Mouse (Mus musculus) layer of hippocampus, adult 11-12 months (tissue): ENCODE measurements around the gene Nfkb1.

Source experiments
- DNase-seq: peaks from one replicate; pipeline ENCODE4 v3.0.0; 2022; ENCODE audit warnings: low spot score

The Nfkb1 gene

DNA sequence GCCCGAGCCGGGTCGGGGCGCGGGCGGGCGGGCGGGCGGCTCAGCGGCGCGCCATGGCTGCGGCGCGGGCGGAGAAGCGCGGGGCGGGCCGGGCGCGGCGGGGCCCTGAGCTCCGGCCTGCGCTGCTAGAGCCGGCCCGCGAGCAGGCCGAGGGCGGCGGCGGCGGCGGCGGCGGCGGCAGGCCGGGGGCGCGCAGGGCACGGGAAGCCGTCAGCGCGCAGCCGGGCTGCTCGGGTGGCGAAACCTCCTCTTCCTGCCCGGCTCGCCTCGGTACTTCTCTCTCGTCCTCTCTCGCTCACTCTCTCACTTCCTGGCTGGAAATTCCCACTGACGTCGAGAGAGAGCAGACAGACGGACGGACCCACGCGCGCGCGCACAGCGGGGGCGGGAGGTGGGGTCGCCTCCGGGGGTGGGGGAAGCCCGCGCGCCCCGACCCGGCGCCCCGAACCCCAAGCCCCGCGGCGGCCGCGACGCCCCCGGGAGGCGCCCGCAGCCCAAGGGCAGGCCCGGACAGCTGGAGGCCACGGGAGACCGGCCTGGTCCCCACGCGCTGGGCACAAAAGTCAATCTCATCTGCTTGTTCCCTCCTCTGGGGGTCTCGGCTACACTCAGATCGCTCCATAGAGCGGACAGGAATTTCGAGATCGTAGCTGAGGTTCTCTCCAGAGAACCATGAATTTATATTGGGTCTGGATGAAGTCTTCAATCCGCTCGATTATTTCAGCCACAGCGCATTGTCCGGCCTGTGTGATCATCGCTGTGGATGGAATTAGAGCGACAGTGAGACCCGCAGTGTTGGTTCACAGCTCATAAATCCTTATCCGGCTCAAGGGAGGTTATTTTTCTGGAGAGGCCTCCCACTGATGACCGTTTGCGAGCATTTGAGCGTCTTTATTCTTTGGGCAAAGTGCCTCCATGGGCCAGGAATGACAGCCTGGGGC is at the start of gene Nfkb1:
Gene Nfkb1 (minus strand): TSS at position 357 of the 941 bp plus-strand sequence.
- DNase-seq: peak; percentile 64

DNA sequence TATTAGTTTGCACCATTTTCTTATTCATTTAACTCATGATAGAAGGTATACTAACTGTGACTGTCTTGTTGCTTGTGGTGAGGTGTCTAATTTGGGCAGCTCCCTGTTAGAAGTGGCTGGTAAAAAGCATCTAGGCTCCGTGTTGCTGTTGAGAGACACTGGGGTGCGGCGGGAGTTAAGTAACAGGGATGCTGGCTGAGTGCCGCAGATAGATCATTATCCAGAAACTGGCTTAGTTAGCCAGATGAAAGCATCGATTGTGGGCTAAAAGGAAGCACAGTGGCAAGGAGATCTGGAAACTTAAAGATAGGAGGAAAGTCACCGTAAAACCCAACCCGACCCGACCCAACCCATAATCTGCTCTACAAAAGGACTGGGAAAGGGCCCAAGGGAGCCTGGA is 49.4 kb upstream of the Nfkb1 start:
- DNase-seq: no peak

DNA sequence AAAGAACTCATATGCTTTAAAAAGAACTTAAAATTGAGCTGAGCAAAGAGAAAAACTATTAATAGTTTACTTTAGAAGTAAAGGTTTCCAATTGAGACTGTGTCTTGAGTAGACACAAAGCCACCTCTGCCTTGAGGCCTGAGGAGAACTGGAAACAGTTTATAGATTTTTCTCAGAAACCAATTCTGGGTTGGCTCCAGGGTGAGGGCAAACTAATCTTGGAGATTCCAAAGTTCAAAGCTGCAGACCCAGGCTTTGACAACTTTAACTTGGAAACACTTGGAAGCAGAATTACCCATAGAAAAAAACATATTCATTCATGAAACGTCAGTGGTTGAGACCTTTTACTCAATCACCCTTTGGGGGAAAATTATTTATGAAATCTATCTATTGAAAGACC is 43.4 kb upstream of the Nfkb1 start:
- no peak for DNase-seq

DNA sequence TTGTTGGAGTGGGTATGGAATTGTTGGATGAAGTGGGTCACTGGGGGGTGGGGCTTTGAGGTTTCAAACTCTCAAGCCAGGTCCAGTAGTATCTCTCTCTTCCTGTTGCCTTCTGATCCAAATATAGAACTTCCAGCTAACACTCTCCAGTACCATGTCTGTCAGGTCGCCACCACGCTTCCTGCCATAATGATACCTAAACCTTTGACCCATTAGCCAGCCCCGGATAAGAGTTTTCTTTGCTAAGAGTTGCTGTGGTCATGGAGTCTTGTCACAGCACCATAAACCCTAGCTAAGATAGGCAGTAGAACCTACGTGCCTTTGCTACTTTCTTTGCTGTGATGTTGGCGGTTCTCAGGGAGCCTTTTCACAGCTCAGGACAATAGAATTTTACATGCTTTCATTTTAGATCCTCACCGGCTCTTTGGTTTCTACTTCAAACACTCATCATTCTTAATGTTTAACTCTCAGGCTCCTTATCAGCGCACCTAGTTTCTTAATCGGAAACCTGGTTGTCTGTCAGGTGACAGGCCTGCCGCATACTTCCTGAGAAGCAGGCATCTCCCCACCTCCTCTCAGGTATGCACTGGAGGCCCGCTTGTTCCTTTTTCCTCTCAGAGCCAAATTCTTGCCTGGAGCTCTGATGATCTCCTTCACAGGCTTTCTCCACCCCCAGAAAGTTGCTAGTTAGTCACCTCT is 41.5 kb upstream of the Nfkb1 start:
- no peak for DNase-seq

DNA sequence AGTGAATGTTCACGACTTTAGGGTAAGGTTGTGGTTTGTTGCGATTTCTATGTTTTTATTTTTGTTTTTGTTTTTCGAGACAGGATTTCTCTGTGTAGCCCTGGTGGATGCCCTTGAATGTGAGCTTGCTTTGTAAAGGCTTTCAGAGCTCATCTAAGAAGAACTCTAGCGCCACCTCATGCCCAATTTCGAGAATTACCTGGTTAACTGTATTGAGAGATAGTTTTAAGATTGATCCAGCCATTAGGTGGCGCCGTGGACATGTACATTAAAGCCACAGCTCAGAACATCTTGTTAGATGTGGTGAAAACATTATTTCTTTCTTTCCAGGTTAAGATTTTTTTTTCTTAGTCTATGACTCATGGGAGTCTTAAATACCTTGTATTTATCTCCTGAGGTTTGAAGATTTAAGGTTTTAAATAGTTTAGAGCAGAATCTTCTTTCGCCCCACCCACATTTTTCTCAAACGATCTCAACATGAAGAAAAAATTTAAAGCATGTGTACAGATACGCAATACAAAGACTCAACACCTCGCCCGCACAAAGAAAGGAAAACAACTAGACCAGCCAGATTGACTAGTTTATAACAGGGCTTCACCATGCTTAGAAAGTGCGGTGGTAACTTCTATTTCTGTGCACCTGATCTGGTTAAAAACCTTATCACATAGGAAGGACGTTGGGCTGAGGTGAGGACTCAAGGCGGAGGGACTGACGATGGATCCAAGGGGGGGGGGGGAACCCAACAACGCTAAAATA is 40.1 kb upstream of the Nfkb1 start:
- peak; percentile 99 for DNase-seq

DNA sequence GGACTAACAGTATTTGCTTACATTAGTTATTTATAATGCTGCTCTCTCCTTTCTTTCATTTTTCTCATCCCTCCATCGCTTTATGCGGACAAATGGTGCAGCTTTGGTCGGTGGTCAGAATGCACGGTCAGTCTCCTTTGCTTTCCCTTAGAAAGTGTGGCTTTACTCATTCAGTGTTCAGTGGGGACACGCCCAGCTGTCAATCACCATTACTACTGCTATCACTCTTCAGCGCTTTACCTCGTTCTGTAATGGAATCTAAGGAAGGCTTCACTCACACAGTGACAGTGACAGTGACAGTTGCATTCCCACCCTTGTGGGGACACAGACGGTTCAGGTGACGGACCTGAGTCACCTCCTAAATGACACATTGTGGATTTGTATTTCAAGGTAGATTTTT is 39.4 kb upstream of the Nfkb1 start:
- DNase-seq: no peak

DNA sequence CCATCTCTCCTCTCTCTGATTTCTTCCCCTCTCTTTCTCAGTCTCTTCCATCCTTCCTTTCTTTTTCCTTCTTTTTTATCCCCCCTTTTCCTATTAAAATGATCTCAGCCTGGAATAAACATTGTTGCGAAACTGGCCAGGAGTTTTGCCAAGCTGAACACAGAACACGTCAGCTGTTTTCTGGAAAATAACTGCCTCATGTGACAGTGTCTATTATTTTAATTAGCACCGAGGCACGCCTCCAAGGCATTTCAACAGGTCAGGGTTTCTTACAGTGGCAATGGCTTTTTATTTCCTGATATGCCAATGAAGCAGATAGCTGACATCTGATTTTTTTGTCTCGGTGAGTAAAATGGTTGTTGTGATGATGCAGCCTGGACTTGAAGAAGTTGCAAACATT is 38.2 kb upstream of the Nfkb1 start:
- DNase-seq: peak; percentile 23

DNA sequence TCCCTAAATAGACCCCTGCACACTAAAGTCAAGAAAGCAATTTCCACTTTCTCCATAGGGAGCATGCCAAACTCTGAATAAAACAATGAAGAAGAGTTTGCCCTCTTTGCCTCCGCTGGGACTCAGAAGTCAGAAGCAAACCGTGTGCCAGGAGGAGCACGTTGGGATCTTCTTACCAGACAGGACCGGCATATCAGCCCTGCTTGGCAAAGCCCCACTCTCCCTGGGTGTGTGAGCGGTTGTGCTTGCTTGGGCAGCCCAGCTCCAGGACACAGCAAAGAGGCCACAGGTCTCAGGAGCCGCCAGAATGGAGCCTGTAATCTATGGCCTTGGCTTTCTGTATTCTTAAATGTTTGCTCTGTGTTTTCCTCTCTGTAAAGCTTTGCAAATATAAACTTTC is 37.6 kb upstream of the Nfkb1 start:
- no peak for DNase-seq

DNA sequence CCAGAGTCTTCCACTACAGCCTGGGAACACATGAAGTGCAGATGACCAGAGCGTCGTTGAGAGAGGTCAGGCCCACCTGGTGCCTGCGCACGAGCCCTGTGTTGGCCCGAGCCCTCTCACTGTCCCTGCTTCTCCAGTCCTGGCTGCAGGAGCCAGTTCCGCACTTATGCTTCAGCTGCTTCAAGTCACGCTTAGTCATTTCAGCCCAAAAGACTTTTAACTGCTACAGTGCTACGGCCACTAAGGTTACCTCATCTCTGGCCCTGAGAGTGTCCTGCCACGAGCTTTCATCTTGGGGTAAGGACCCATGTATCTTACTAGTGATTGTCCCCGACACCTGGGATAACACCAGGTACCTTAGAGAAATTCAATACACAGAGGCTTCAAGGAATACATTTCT is 36.0 kb upstream of the Nfkb1 start:
- no peak for DNase-seq

DNA sequence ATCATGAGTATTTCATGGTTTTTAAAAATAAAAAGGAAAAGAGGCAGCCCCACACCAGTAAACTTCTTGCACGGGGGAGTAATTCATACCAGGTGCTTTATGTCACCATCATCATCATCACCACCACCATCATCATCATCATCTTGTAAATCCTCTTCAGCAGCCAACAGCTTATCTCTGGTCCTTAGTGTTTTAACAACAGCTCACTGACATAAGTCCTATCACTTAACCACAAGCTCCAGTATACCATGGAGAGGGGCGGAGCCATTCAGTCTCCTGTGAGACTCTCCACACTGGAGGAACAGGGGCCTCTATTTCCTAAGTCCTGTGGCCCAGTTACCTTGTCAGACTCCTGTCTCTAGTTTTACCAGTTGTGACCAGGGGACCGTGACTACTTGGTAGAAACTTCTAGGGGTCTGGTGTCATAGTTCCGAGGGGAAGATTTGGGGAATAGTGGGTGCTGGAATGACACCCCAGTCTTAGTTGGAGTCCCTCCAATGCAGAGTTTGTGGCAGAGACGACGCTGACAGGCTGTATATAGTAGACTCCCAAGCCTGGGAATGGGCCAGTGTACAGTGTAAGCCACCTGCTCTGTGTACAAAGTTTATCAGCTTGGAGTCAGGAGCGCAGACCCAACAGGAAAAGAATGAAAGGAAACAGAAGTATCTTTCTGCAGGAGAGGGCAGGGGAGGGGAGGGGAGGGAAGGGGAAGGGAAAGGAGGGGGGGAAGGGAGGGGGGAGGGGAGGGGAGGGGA is 35.4 kb upstream of the Nfkb1 start:
- DNase-seq: no peak

DNA sequence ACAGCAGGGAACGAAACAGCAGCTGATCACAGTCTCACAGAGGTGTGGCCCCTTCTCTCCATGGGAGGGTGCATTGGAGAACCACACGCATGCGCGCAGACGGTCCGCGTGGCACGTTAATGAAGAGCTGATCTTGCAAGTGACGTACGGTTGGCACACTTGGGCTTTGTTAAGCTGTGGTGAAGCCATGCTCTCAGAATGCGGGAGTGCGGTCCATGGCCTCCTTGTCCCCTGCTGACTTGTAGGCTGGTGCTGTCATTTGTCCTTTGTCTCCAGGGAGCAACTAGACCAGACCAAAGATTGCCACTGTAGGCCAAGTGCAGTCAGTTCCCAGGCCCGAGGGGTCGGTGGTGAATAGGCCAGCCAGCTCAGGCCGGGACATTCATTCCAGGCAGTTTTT is 34.7 kb upstream of the Nfkb1 start:
- peak; percentile 28 for DNase-seq

DNA sequence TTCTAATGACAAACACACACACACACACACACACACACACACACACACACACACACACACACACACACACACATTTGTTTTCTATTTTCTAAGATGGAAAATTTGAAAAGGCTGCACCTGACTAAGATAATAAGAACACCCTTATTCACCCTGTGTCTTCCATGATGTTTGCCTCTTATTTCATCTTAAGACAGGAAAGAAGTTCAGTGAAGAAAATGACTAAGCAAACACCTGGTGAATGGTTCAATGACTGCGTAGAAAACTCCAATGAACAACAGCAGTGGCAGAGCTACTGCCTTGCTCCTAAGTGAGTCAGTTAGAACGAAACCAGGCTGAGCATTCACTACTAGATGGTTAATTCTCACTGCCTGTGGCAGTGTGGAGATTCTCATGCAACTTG is 30.8 kb upstream of the Nfkb1 start:
- no peak for DNase-seq

DNA sequence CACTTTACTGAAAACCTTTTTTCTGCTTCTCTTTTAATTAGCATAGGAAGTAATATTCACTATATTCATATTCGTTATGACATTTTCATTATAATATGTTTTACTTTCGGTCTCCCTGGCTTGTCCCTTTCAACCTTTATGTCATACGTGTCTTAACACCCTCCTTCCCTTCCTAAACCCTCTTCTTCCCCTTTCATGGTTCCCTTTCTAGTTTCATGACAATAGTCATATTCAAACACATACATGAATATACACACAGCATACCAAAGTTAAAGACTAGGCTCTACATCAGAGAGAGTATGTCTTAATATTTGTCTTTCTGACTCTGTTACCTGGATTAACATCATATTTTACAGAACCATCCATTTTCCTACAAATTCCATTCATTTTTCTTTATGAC is 28.6 kb upstream of the Nfkb1 start:
- no peak for DNase-seq

DNA sequence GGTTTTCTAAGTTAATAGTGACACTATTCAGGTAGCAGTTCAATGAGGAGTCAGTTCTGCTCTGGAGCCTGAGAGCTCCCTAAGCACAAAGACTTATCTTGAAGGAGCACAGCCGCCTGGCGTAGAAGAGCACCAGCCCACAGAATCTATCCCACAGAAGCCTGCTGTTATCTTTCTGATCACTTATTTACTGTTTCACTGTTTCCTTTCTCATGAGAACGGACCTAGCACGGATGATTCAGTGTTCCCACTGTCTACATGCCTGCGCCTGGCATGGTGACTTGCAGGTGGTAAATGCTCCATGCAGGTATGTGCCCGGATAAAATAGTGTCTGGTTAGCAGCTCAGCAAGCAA is 27.8 kb upstream of the Nfkb1 start:
- DNase-seq: no peak

DNA sequence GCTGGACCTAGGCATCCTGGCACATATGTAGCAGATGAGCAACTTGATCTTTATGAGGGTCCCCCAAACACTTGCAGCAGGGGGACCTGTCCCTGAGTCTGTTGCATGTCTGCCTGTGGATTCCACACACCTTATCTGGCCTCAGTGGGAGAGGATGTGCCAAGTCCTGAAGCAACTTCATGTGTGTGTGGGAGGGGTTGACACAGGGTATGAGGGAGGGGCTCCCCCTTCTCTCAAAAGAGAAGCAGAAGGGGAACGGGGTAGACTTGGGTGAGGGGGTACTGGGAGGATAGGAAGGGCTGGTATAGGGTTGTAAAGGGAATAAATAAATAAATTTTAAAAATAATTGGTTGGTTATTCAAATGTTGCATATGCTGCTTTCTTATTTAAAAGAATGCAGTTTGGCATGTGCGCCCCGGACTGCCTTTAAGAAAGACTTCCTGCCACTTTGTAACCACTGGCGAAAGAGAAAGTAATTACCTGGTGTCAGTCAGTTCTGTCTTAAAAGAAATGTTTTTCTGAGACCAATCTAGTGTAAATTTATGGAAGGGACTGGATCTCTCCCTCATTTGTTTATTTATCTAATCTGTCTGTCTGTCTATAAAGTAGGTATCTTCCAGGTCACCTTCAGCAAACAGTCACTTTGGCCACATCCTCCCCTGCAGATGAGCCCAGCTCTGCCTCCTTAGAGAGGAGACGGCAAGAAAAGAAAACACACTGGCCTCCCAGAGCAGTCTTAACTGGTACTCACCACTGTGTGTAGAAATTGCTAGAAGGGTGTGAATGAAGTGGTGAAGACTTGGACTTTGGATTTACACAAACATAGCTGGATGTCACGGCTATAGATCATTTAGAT is 27.2 kb upstream of the Nfkb1 start:
- no peak for DNase-seq

DNA sequence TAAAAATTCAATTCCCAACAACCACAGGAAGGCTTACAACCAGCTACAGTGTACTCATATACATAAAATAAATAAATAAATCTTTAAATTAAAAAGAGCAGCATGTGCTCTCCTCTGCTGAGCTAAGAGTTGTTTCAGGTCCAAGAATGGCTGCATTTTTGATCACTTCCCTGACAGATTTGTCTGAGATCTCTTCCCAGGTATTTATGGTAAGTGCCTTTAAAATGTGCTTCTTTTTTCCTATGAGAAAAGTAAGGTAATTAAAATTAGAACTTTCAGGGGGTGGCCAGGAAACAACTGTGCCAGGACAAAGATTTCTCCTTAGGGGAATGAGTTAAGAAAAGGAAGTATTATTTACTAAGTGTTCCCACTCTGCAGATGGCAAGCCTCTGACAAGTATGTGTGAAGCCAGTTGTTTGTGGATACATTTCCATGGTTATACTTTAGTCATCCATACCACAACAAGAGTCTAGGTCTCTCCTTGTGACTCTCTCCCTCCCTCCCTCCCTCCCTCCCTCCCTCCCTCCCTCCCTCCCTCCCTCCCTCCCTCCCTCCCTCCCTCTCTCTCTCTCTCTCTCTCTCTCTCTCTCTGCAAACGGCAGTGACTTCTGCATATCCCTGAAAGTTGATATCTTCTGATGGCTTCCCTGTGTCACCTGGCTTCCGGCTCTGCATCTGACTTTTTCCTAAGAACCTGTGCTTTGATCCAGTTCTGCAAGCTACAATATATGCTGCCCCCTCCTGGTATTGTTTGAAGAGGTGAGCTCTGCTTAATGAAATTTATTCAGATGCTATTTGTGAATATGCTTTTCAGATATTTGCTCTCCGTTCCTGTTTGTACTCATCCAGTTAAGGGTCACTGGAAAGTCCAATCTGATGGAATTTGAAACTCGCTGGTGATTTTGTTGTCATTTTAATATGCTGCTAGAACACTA is 21.9 kb upstream of the Nfkb1 start:
- peak; percentile 43 for DNase-seq

DNA sequence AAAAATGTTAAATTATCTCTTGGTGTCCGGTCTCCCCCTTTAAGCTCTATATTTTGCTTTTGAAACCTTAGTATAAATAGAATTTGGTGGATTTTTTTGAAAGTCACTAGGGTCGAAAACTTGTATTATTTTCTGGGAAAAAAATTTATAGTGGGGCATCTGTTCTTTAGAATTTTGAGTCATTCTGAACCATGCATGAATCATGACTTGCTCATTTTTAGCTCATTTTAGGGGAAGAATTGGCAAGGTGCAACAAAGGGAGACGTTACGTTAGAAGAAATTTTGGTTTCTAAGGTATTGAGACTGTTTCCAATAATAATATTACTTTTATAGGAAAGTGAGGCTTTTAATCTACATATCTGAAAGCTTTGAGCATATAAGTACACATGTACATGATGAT is 20.3 kb upstream of the Nfkb1 start:
- no peak for DNase-seq

DNA sequence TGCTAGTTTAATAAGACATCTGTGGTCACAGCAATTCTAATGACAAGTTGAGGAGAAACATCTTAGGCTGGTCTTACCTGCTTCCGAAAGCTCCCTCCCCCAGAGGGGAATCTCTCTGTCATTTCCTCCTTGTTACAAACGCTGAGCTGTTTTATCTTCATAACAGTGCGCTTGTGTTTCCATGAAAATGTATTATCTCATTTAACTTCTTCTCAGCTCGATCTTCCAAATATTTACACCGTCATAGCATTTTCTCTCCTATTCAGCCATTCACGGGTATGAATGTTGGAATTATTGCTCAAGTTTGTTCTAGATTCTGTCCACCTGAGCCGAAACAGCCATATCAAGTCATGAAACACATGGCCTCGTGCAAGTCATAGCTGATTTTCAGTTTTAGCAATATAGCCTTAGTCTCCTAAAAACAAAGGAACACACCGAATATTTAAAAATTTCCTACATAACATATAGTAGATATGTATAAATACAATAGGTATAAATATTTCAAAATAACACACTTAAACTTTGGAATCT is 19.8 kb upstream of the Nfkb1 start:
- DNase-seq: no peak

DNA sequence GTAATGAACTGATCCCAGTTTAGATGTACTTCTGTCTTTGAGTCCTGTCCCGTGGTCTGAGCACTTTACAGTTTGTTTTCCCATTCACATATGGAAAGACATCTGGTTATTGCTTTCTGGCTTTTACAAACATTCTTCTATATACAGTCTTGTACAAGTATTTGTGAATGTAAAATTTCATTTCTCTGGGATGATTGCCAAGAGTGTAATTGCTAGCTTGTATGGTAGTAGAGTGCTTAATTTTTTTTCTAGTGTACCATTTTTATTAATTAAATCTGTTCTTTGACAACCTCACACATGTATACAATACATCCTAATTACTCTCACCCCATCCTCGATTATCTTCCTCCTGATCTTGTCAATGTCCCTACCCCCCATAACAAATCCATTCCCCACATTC is 12.0 kb upstream of the Nfkb1 start:
- DNase-seq: no peak

DNA sequence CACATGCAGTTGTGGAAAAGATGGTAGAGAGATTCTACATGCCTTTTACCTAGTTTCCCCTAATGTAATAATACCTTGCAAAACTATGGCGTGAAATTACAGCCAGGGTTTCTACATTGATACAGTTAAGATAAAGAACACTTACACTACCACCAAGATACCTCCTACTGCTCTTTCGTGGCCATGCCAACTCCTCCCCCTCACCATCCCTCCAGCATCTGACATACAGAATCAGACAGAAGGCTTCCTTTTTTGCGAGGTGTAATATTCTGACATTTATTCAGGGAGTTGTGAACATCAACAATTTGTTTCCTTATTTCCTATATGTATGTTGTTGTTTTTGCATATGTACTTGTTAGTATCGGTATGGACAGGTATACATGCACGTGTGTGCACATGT is 11.3 kb upstream of the Nfkb1 start:
- DNase-seq: peak; percentile 43
